Mouse (Mus musculus) retina, postnatal 7 days (tissue): ENCODE data around the gene Prss56.

Experiments
- DNase-seq: peaks from one replicate; pipeline ENCODE4 v3.0.0-alpha.2; 2012; ENCODE audit warnings: low read depth, low spot score

The Prss56 gene

DNA sequence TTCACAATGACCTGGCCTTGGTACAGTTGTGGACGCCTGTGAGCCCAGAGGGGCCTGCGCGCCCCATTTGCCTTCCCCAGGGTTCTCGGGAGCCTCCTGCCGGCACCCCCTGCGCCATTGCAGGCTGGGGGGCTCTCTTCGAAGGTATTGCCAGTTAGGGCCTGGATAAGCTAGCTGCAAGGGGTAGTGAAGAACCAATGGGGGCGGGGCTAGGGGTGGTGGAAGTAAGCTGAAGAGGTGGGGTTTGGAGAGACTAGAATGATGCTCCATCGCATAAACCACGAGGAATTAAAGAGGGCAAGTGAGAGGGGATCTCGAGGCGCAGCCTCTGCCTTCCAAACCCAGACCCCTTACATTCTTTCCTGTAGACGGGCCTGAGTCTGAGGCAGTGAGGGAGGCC, 2.4 kb downstream of the Prss56 start:
- DNase-seq: no peak

DNA sequence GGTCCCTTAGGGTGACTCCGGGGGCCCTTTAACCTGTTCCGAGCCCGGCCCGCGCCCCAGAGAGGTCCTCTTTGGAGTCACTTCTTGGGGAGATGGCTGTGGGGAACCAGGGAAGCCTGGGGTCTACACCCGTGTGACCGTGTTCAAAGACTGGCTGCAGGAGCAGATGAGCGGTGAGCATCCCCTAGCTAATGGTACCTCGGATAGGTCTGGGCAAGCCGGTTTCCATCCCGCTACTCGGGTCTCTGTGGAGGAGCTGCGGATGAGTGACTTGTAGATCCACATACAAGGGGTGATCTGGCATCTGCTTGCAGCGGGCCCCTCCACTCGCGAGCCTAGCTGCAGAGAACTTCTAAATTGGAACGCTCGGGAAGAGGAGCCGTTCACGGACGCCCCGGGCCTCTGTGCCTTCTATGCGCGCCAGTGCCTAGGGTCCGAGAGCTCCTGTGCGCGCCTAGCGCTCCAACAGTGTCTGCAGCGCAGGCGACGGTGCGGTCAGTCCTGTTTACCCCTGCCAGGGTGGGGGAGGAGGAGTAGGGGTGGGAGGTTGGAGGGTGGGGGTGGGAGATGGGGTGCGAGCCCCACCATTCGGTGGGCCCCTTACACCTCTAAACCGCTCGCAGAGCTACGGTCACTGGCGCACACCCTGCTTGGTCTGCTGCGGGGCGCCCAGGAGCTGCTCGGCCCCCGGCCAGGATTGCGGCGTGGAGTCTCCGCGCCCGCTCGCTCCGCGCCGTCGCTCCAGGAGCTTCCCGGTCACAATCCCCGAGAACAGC, 3.3 kb downstream of the Prss56 start:
- no peak for DNase-seq

DNA sequence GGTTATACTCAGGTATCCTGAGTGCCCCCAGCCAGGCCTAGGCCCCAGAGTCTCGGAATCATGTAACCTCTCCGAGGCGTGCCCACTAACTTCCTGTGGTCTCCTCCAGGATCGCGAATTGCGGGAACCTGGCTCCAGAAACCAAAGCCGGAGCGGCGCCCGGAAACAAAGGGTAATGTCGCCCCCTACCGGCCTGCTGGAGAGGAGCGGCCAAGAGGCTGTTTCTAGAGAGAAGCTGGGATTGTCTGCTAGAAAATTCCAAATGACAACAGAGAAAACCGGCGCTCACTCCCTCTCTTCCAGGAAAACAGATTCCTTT, 3.9 kb downstream of the Prss56 start:
- DNase-seq: peak; percentile 72

DNA sequence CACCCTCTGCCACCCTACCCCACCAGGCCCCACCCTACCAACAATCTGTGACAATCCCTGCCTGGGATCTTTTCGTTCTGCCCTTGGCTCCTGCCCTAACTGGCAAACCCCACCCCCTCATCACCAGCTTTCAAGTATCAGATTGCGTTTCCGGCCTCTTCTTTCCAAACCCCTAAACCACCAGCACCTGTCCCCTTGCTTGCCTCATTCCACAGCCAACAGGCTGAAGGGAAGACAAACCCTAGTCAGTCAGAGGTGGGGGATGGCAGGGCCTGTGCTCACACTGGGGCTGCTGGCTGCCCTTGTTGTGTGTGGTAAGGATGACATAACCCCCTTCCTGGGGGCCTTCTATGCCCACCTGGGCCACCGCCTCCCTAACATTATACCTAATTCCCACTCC, 7.3 kb downstream of the Prss56 start, which contains the start of gene Chrnd:
Gene Chrnd, plus strand, starts transcription at position 179 of the 400 bp plus-strand sequence.
- DNase-seq: no peak

DNA sequence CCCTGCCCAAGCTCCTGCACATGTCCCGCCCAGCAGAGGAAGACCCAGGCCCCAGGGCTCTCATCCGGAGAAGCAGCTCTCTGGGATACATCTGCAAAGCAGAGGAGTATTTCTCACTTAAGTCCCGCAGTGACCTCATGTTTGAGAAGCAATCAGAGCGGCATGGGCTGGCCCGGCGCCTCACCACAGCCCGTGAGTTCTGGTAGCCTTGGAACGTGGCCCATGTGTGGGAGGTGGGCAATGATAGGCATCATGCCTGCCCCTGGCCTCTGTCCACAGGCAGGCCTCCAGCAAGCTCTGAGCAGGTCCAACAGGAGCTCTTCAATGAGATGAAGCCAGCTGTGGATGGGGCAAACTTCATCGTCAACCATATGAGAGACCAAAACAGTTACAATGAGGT, 14.2 kb downstream of the Prss56 start:
- no peak for DNase-seq

DNA sequence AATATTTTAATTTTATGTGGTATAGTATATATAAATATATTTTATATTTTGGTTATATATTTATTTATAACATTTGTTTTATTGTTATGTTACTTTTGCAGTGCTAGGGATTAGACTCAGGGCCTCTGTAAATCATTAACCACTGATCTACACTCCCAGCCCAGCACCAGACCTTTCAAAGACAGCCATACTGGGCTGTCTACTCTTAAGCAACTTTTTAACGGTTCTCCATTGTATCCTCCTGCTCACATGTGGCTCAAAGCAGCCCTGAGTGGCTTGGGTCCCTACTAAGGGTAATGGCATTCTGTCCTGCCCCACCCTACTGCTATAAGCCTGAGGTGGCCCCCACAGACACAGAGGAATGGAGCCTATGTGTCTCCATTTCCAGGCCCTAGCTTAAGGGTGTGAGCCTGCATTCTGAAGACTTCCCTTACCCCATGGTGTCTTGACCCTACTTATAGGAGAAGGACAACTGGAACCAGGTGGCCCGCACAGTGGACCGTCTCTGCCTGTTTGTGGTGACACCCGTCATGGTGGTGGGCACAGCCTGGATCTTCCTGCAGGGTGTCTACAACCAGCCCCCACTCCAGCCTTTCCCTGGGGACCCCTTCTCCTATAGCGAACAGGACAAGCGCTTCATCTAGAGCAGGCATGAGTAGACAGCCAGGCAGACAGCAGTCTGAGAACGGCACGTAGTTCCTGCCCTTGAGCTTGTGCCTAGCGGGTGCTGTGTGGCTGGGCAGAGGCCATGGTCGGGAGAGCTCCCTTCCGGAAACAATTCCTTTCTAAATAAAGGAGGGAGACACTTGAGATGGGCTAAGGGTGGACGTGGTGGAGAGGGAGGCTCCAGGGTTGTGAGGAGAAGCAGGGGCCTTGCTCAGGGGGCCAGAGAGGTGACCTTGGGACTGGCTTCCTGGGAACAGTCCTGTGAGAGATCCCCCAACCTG, 15.3 kb downstream of the Prss56 start:
- no peak for DNase-seq

DNA sequence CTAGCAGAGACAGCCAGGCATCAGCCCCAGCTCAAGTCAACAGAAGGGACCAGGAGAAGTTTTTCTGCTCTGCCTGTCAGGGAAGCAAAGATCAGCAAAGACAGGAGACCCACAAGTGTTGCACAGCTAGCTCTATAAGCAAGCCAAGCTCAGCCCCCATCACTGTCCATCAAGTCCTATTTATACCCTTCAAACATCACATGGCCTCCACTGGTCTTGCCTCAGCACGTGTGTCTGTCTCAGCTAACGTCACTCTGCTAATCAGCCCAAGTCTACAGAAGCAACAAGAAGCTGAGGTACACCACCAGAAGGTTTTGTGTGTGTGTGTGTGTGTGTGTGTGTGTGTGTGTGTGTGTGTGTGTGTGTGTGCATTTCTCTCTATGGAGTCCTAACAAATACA, 17.7 kb downstream of the Prss56 start:
- no peak for DNase-seq

DNA sequence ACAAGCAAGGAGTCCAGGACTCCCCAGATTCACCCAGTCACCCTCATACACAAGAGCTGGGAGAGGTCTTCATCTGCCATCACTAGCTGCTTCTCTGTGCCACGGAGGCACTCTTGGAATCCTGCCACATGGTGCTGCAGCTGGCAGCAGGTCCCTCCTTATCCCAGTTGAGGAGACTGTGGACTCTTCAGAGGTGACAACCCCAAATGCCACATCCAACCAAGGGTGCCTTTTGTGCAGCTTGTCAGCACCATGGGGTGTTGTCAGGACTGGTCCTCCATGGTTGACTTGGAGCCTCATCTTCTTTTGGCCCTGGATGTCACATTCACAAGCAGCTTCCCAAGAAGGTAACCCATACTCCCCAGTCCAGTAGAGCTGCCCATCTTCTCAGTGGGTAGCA, 18.7 kb downstream of the Prss56 start:
- DNase-seq: no peak

DNA sequence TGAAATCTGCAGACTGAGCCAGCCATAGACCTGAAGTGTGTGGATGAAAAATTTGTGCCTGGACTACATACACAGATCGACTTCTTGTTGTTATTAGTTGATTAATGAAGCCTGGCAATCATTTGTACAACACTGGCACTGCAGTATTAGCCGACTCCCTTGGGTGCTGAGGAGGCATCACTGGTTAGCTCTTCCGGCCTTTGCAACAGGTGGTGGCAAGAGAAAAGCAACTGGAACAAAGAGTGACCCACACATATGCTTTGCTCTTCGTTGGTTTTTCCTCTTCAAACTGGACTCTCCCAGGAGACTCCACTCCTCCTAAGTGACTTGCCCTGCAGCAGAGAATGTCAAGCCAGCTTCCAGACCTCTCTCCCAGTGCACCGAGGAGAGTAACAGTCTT, 20.7 kb downstream of the Prss56 start:
- no peak for DNase-seq

DNA sequence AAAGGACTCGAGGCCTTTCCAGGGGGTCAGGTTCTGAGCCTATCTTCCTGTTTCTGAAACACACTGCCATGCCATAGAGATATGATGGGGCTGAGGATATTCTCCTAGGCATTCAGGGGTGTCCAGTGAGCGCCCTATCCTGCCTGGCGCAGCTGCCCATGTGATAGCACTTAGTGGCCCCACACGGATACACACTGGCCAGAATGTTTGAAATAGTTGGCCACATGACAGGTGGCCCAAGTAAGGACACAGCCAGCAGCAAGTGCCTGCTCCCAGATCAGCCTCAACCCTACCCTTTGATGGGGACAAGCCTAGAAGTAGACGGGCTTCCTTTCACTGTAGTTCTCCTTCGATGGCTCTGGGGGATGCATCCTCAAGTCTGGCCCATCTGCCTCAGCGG, 21.4 kb downstream of the Prss56 start, which contains the start of gene Chrng:
Gene Chrng, plus strand, starts transcription at position 193 of the 400 bp plus-strand sequence.
- DNase-seq: no peak

DNA sequence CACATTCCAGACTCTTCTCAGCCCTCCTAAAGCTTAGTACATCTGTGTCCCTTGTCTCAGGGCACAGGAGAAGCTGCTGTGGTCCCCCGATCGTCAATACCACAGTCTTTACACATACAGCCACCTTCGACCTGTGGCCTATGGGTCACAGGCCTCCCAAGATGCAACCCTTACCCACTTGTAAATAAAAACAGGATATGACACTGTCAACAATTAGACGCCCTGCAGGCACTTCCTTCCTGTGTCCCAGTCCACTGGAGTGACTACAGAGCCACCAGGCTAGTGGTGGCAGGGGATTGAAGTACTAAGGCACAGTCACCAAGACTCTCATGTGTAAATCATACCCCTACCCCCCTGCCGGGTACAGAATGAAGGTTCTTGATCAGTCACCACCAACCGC, 21.9 kb downstream of the Prss56 start:
- DNase-seq: no peak

DNA sequence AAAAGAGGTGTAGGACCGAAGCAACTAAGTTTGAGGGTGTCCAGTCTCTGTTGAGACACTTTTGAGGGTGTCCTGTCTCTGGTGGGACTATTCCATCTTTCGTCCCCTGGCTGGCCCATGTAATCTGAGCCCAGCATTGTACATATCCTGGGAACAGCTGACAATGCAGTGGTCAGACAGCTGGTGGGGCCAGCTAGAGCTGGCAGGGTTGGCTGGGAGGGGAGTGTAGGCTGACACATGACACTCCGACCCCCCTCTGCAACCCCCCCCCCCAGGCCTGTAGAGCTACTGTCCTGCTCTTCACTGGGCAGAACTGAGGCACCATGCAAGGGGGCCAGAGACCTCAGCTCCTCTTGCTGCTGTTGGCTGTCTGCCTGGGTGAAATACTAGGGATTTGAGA, 22.4 kb downstream of the Prss56 start:
- DNase-seq: no peak

DNA sequence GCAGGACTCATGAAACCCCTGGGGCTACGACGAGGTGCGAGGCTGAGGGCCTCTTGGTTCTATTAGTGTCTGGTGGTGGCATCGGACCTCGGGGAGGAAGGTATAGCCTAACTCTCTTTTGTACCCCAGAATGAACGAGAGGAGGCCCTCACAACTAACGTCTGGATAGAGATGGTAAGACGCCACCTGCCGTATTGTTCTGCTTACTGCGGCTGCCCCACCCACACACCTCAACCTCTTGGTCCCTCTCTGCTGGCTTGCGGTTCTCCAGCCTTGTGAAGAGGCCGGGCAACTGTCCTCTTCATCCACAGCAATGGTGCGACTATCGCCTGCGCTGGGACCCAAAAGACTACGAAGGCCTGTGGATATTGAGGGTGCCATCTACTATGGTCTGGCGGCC, 23.2 kb downstream of the Prss56 start:
- DNase-seq: no peak

DNA sequence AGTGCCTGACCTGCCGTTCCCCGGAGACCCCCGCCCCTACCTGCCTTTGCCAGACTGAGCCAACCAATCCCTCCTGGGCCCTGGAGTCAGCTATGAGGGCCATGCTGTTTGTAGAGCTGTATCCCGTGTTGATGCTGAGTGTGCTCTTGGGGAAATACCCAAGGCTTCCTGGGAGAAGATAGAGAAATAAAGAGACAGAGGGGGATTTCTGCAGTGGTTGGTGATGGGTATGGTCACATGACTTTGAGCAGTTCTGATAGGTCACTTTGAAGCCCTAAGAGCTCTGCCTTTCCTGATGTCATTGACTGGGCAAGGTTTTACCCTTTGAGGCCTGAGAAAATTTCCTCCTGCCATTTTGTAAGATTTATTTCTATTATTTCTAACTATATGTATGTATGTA, 28.3 kb downstream of the Prss56 start:
- no peak for DNase-seq

DNA sequence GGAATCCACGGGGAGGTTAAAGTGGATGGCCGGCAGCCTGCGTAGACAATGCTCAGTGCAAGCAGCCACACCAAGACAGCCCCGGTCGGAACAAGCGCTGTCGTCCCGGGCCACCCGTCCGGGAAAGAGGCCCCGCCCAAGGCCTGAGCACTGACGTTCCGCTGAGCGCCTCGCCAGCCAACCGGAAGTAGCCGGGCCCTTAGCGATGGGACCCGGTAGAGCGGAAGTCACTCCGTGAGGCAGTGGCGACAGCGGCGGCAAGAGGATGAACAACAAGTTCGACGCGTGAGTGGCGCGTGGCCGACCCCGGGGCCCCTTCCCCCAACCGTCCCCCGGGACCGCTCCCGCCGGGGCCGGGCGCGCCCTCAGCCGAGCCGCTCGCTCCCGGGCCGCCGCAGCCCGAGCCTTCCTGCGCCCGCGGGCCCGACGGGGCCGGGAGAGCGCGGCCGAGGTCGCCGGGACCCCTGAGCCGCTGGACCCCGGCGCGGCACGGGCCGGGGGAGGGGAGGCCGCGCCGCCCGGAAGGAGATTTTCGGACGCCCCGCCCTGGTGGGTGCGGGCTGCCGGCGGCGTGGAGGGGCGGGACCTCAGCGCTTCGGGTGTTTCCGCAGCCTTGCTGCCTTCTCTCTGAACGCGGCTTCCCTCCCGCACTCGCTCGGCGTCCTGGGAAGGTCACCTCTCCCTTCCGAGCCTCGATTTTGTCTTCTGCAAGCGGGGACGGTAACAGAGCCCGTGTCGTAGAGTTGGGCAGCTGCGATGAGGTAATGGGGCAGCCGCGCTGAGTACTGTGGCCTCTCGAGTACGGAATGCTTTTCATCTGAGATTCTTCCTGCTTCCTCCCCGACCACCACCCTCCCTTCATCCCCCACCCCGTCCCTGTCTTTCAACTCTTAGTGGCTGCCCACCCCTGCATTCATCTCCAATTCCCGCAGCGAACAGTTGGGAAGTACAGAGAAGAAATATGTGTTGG, 30.9 kb downstream of the Prss56 start, which contains the start of gene Eif4e2:
Gene Eif4e2, plus strand, starts transcription at position 180 of the 970 bp plus-strand sequence.
- DNase-seq: peak; percentile 89

DNA sequence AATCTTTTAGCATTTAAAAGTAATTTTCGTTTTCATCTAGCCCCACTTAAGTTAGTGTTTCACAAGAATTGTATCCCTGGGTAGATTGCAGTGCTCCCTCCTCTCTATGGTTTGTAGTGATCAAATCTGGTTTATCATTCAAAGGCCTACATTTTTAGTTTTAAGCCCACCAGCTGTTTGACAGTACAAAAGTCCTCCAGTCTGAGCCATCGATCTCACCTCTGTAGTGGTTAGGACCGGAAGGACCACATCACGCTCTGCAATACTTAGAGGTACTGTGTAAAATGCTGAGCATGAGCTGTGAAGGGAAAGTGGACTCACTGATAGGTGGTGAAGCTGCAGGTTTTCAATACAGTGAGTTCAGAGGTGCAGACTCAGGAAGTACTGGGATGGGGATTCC, 31.6 kb downstream of the Prss56 start:
- DNase-seq: no peak

DNA sequence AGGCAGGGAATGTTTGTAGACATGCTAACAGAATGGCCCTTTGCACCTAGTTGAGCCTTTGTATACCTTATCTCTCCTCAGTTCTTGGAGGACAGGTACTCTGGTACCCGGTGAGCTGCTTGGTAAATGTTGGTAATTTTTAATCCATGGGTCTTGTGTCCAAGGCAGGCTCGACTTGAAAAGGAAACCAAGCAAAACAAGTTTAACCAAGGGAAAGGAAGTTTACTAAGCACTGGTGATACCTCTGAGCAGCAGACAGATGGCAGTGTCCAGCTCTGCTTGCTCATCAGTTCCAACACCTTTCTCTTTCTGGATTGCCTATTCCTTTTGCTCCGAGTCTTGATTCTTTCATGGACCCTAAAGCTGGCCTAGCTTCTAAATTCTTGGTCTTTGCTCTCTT, 34.8 kb downstream of the Prss56 start:
- no peak for DNase-seq

DNA sequence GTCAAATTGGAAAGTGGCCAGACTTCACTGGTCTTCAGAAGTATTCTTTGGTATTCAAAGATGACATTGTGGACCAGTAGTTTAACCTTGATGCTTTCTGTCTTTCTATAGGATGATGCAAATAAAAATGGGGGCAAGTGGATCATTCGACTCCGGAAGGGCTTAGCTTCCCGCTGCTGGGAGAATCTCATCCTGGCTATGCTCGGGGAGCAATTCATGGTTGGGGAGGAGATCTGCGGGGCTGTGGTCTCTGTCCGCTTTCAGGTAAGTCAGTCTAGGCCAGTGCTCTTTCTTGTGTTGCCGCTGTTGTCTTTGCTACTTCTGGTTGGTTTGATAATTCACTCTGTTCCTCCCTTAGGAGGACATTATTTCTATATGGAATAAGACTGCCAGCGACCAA, 42.6 kb downstream of the Prss56 start:
- DNase-seq: no peak

DNA sequence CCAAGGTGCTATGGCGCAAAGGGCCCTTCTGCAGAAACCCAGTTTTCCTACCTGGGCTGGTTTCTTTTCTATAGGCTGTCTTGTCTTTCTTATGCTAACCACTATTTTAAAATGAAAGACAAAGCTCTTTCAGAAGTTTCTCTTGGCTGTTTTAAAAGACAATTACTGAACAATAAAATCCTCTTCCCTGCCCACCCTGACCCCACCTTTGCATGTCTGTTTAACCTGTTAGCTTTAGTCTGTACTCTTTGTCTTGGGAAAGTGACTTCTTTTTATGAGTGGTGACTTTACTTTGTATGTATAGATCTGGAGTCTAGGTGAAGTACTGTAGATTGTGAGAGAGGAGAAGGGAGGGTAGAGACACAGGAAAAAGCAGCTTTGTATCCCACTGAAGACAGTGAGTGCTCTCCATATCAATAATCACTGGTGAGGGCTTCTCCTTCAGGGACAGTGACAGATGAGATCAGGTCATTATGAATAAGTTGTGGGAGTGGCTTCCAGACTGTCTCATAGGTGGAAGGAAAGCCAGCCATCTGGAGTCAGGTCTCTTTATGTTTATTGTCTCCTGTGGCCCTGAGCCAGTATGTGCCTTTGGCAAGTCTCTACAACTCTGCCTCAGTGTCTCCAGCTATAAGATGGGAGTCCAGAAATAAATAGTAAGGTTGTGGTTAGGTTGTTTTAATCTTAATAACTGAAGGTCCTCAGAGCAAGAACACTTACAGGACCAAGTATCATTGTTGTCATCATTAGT, 43.5 kb downstream of the Prss56 start:
- DNase-seq: no peak

DNA sequence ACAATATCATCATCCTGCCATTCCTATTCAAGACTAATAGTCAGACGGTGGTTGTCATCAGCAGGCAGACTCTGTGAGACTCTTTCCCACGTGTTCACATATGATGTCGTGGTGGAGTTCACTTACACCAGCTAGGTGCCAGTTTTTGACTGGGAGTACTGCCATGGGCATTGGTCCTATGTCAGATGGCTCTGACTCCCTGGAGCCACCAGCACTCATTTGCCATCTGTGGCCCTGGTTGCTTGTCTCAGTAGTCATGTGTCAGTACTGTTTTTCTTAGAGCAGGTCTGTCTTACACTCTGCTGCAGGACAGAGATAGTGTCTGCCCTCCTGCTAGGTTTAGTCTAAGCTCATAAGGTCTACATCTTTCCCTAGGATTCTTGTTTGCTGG, 44.0 kb downstream of the Prss56 start:
- DNase-seq: no peak

DNA sequence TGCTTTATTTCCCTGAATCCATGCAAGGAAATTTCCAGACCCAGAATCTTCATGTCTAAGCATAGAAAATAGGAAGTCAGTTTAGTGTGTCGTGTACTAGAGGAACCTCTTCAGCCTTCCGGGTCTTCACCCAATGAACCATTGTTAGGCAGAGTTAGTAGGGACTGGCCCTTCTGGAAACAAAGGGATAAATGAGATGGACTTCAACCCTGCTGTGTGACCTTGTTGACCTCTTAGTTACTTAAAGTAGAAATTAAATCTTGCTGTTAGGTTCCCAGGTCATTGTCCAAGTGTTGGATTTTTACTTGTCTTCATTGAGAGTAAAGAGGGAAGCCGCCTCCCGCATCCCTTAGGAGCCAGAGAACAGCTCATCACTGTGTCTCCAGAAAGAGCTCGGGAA, 47.5 kb downstream of the Prss56 start:
- no peak for DNase-seq
